Comparison of ENCODE assay signal across 8 mouse cellular contexts in the genomic region with DNA sequence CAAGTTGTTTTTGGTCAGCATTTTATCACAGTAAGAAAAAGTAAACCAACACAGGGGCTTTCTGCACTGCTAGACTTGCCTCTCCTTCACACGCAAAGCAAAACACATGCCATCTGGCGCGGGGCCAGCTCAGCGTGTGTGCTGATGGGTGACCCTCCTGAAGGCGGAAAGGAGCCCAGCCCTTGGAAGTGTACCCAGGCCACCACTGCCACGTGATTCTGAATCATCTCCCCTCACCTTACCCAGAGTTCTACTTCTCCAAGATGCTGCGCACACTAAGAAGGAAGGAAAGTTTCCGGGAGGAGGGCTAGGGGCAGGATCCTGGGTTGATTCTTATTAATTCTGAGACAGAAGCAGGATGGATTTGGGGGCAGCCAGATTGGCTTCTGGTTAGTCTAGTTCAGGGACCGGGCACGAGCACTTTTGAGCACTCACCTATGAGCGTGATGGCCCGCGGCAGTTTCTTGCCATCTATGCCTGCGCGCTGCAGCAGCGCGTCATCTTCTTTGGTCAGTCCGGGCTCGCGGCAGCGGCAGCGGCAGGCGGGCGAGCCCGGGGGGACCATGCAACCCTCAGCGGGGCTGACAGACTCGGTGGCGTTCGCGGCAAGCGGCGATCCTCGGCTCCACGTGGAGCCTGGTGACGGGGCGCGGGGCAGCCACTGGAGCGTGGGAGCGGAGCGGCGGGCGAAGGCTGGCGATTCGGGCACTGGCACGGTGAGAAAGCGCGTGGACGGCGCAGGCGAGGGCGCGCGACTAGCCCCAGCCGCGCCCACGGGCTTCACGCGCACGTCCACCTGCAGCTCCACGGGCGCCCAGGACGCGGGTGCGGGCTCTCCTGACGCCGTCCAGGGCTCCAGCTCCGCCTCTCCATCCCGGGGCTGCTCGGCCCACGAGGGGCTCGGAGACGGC. TPM values are rescaled to one million over a fixed set of nuclear protein-coding genes. Genes with fewer than 3 reads are reported as not detected.
DNase-seq lines count a peak whose midpoint lies in the region; ATAC-seq and TF ChIP-seq lines count a peak whose summit lies in the region.

No protein-coding gene starts in this region.

- TF ChIP-seq CTCF in midbrain, postnatal 0 days (IDR thresholded peaks at IDR 0.05): no peak

- peaks cover 10% of the 10 kb centered on the region; the same call in 1 of the 2 replicates for H3K9me3 ChIP-seq in erythroblast, embryonic 14.5 days (ENCODE audit: control insufficient read depth, low read length)
- H3K9me3 ChIP-seq in forebrain, embryonic 12.5 days: no peaks in the 10 kb centered on the region
- no peaks in the 10 kb centered on the region for H3K9me3 ChIP-seq in hindbrain, embryonic 13.5 days
- no peaks in the 10 kb centered on the region for H3K9me3 ChIP-seq in limb, embryonic 15.5 days
- no peaks in the 10 kb centered on the region for H3K9me3 ChIP-seq in midbrain, postnatal 0 days (ENCODE audit: low read length)

- H3K36me3 ChIP-seq in erythroblast, embryonic 14.5 days (ENCODE audit: control insufficient read depth): 0 out of 2 replicates have a peak, but pooled peaks cover 2% of the 10 kb centered on the region
- H3K36me3 ChIP-seq in forebrain, embryonic 12.5 days (replicated peaks): 0 out of 2 replicates have a peak, but pooled peaks cover 4% of the 10 kb centered on the region
- H3K36me3 ChIP-seq in hindbrain, embryonic 13.5 days: no peaks in the 10 kb centered on the region
- no peaks in the 10 kb centered on the region for H3K36me3 ChIP-seq in limb, embryonic 15.5 days
- H3K36me3 ChIP-seq in midbrain, postnatal 0 days (ENCODE audit: insufficient read depth, low read length): no peaks in the 10 kb centered on the region

- H3K4me3 ChIP-seq in erythroblast, embryonic 14.5 days (replicated peaks): peak overlapping the region; percentile 41
- peak overlapping the region; percentile 56 for H3K4me3 ChIP-seq in forebrain, embryonic 12.5 days (replicated peaks)
- H3K4me3 ChIP-seq in hindbrain, embryonic 13.5 days: peak overlapping the region; percentile 59
- H3K4me3 ChIP-seq in limb, embryonic 15.5 days: peak overlapping the region; percentile 51
- H3K4me3 ChIP-seq in midbrain, postnatal 0 days (ENCODE audit: low read depth, low read length): peak overlapping the region; percentile 50

- peak overlapping the region; percentile 100 for H3K4me2 ChIP-seq in forebrain, embryonic 12.5 days
- H3K4me2 ChIP-seq in hindbrain, embryonic 13.5 days: peak overlapping the region; percentile 97
- peak overlapping the region; percentile 99 for H3K4me2 ChIP-seq in limb, embryonic 15.5 days
- peak overlapping the region; percentile 82 for H3K4me2 ChIP-seq in midbrain, postnatal 0 days (ENCODE audit: low read depth, low read length, poor library complexity, severe bottlenecking)

- DNase-seq in ZHBTc4 (ENCODE audit: low read depth, low spot score): peak; percentile 58
- DNase-seq in midbrain, postnatal 0 days (ENCODE audit: low spot score): peak; percentile 47
- DNase-seq in urinary bladder, postnatal 4 days (ENCODE audit: low spot score in 2 of 2): peak; percentile 26 to 66

- 2% methylated on average over 62 of the region's 72 CpGs for WGBS in forebrain, embryonic 12.5 days
- 1% methylated on average over 69 of the region's 72 CpGs for WGBS in hindbrain, embryonic 13.5 days
- WGBS in limb, embryonic 15.5 days: 1% methylated on average over 72 of the region's 72 CpGs
- under 1% methylated on average over 60 of the region's 72 CpGs for WGBS in midbrain, postnatal 0 days

- H3K27me3 ChIP-seq in erythroblast, embryonic 14.5 days (ENCODE audit: control insufficient read depth): peaks cover 78% of the 10 kb centered on the region
- peaks cover 77% of the 10 kb centered on the region for H3K27me3 ChIP-seq in forebrain, embryonic 12.5 days
- H3K27me3 ChIP-seq in hindbrain, embryonic 13.5 days: peaks cover 79% of the 10 kb centered on the region
- peaks cover 76% of the 10 kb centered on the region for H3K27me3 ChIP-seq in limb, embryonic 15.5 days
- H3K27me3 ChIP-seq in midbrain, postnatal 0 days (ENCODE audit: insufficient read depth, low read length): peaks cover 46% of the 10 kb centered on the region

- no peak overlapping the region for H3K27ac ChIP-seq in forebrain, embryonic 12.5 days
- no peak overlapping the region for H3K27ac ChIP-seq in hindbrain, embryonic 13.5 days
- H3K27ac ChIP-seq in limb, embryonic 15.5 days: no peak overlapping the region; the same call in 1 of the 2 replicates
- H3K27ac ChIP-seq in midbrain, postnatal 0 days (ENCODE audit: low read depth, low read length): no peak overlapping the region

- ATAC-seq in erythroblast, adult 5-6 weeks (replicated peaks; ENCODE audit: low FRiP score, poor library complexity, severe bottlenecking): no peak
- peak; percentile 54 for ATAC-seq in forebrain, embryonic 12.5 days (ENCODE audit: low FRiP score)
- ATAC-seq in hindbrain, embryonic 13.5 days (ENCODE audit: low FRiP score): peak; percentile 55; the same call in 1 of the 2 replicates
- 0 out of 2 replicates have a peak, but pooled peaks have one; percentile 50 for ATAC-seq in limb, embryonic 15.5 days (ENCODE audit: insufficient number of reproducible peaks, low FRiP score, low TSS enrichment, low read depth)
- ATAC-seq in midbrain, postnatal 0 days (ENCODE audit: low FRiP score): peak; percentile 55

- H3K9ac ChIP-seq in forebrain, embryonic 12.5 days: peak overlapping the region; percentile 52
- peak overlapping the region; percentile 68 for H3K9ac ChIP-seq in hindbrain, embryonic 13.5 days
- H3K9ac ChIP-seq in limb, embryonic 15.5 days: peak overlapping the region; percentile 48
- peak overlapping the region; percentile 46 for H3K9ac ChIP-seq in midbrain, postnatal 0 days (replicated peaks; ENCODE audit: low read length, poor library complexity, severe bottlenecking)

- H3K4me1 ChIP-seq in erythroblast, embryonic 14.5 days (ENCODE audit: control insufficient read depth): peaks cover 16% of the 10 kb centered on the region
- peaks cover 17% of the 10 kb centered on the region for H3K4me1 ChIP-seq in forebrain, embryonic 12.5 days
- peaks cover 24% of the 10 kb centered on the region for H3K4me1 ChIP-seq in hindbrain, embryonic 13.5 days (replicated peaks)
- peaks cover 20% of the 10 kb centered on the region for H3K4me1 ChIP-seq in limb, embryonic 15.5 days
- peaks cover 10% of the 10 kb centered on the region; the same call in 1 of the 2 replicates for H3K4me1 ChIP-seq in midbrain, postnatal 0 days (ENCODE audit: insufficient read depth, low read length)

RNA-seq across cellular contexts. Expression of a gene that starts 0.8 kb away (rescaled TPM):
- polyA plus RNA-seq in erythroblast, embryonic 14.5 days (2012): not detected in 2 replicates
- total RNA-seq in erythroblast, adult 5-6 weeks (2015; ENCODE audit: low replicate concordance): not detected in 2 replicates
- total RNA-seq in erythroblast, adult 5-6 weeks (2017; ENCODE audit: low replicate concordance): not detected in 2 replicates
- polyA plus RNA-seq in forebrain, embryonic 12.5 days (2016; fragmentation: Nextera tagmentation; extraction: Ambion mirVana): not detected in 2 replicates
- 0.05 and 0.14 TPM in 2 replicates for polyA plus RNA-seq in hindbrain, embryonic 13.5 days (2015; fragmentation: Nextera tagmentation; extraction: Ambion mirVana)
- 3.8 and 4.4 TPM in 2 replicates for polyA plus RNA-seq in limb, embryonic 15.5 days (2015; fragmentation: Nextera tagmentation; extraction: Ambion mirVana)
- 0.22 and 0.90 TPM in 2 replicates for total RNA-seq in midbrain, postnatal 0 days (2014; rRNA removed)
- 0.21 and 0.37 TPM in 2 replicates for polyA plus RNA-seq in midbrain, postnatal 0 days (2015; fragmentation: Nextera tagmentation; extraction: Ambion mirVana)

RNA-seq across cellular contexts. Expression of a gene that starts 26.7 kb away (rescaled TPM):
- polyA plus RNA-seq in erythroblast, embryonic 14.5 days (2012): 0.05 and 0.12 TPM in 2 replicates
- total RNA-seq in erythroblast, adult 5-6 weeks (2015; ENCODE audit: low replicate concordance): not detected in 2 replicates
- total RNA-seq in erythroblast, adult 5-6 weeks (2017; ENCODE audit: low replicate concordance): 0.84 TPM in 1 of 2 replicates, not detected in the other
- 1.3 and 2.2 TPM in 2 replicates for polyA plus RNA-seq in forebrain, embryonic 12.5 days (2016; fragmentation: Nextera tagmentation; extraction: Ambion mirVana)
- polyA plus RNA-seq in hindbrain, embryonic 13.5 days (2015; fragmentation: Nextera tagmentation; extraction: Ambion mirVana): 8.9 and 11.2 TPM in 2 replicates
- 2.1 and 2.5 TPM in 2 replicates for polyA plus RNA-seq in limb, embryonic 15.5 days (2015; fragmentation: Nextera tagmentation; extraction: Ambion mirVana)
- 123 and 128 TPM in 2 replicates for total RNA-seq in midbrain, postnatal 0 days (2014; rRNA removed)
- 49.2 and 56.3 TPM in 2 replicates for polyA plus RNA-seq in midbrain, postnatal 0 days (2015; fragmentation: Nextera tagmentation; extraction: Ambion mirVana)
